Mouse (Mus musculus) limb, embryonic 14.5 days (tissue): ENCODE results near the gene Amigo1. TPM values are rescaled to one million over a fixed set of nuclear protein-coding genes. Genes with fewer than 3 reads are reported as not detected.
A peak's percentile ranks its signal among the peaks of the same experiment; 100 is the strongest.
"Not testable (repeated sequence)": the region's sequence is repeated elsewhere in the genome, so short reads cannot be mapped to it uniquely, and the experiment has no call there.

Experiments
- ATAC-seq: fragments of 200-750 bp; cut with Nextera tagmentation; 2 replicates; pipeline ENCODE4 v1.8.0; 2017; ENCODE audit warnings: low read depth, moderate number of reproducible peaks, moderate TSS enrichment; ENCODE audit not compliant: low FRiP score
- DNase-seq: peaks from one replicate; pipeline ENCODE4 v3.0.0-alpha.2; 2015; ENCODE audit warnings: low spot score
- H3K27ac ChIP-seq: fragments of 300-500 bp; sonication (generic); replicated peaks from 2 replicates; pipeline ENCODE4 v1.5.1; 2014; ENCODE audit warnings: low read depth, mild to moderate bottlenecking, low read length, moderate library complexity, mixed read lengths
- H3K27me3 ChIP-seq: fragments of 300-500 bp; sonication (generic); 2 replicates; pipeline ENCODE4 v1.6.1; 2014; ENCODE audit warnings: low read length, mixed read lengths; ENCODE audit not compliant: control insufficient read depth, insufficient read depth
- H3K36me3 ChIP-seq: fragments of 300-500 bp; sonication (generic); 2 replicates; pipeline ENCODE4 v1.6.1; 2014; ENCODE audit warnings: mild to moderate bottlenecking, low read length, moderate library complexity, mixed read lengths; ENCODE audit not compliant: control insufficient read depth, insufficient read depth
- H3K4me1 ChIP-seq: fragments of 300-500 bp; sonication (generic); 2 replicates; pipeline ENCODE4 v1.6.1; 2014; ENCODE audit warnings: antibody characterized with exemption, low read length, mixed read lengths; ENCODE audit not compliant: control insufficient read depth, insufficient read depth
- H3K4me2 ChIP-seq: fragments of 300-500 bp; sonication (generic); replicated peaks from 2 replicates; pipeline ENCODE4 v1.6.1; 2014; ENCODE audit warnings: low read depth, mild to moderate bottlenecking, low read length, moderate library complexity; ENCODE audit not compliant: severe bottlenecking
- H3K4me3 ChIP-seq: fragments of 300-500 bp; sonication (generic); replicated peaks from 2 replicates; pipeline ENCODE4 v1.5.1; 2014; ENCODE audit warnings: low read length
- H3K9ac ChIP-seq: fragments of 300-500 bp; sonication (generic); 2 replicates; pipeline ENCODE4 v1.6.1; 2014; ENCODE audit warnings: mild to moderate bottlenecking, low read depth, low read length, moderate library complexity; ENCODE audit not compliant: severe bottlenecking
- H3K9me3 ChIP-seq: fragments of 300-500 bp; sonication (generic); 2 replicates; pipeline ENCODE4 v1.6.1; 2016; ENCODE audit warnings: low read length; ENCODE audit not compliant: control insufficient read depth
- POLR2A ChIP-seq: fragments of 200-500 bp; IDR thresholded peaks from 2 replicates; pipeline ENCODE4 v1.8.0; 2012; ENCODE audit warnings: inconsistent platforms, mild to moderate bottlenecking, moderate library complexity, borderline replicate concordance; ENCODE audit not compliant: insufficient read depth, insufficient read length; ENCODE audit errors: extremely low read depth
- WGBS: fragments of 180-500 bp; shearing (Covaris S2); extraction: QIAGEN DNeasy Blood & Tissue Kit; methylation state at CpG from one replicate; pipeline ENCODE4 v1.1.7; 2014; 5-methylcytosine and 5-hydroxymethylcytosine counted together
- polyA plus RNA-seq, 2 experiments: library from polyadenylated mRNA; depleted of rRNA in 1 of 2; stranded (reverse) in 1 of 2; unstranded in 1 of 2; fragments of >200 nt; fragmentation: Nextera tagmentation in 1 of 2; extraction: Ambion mirVana in 1 of 2; gene quantifications; 2 replicates each; pipeline versions ENCODE4 v1.2.1 to v1.2.3; 2012 to 2014

Amigo1 gene
- polyA plus RNA-seq, 2 experiments = 5.4 to 11.3 TPM

- WGBS = 4% methylated on average over 42 of the region's 44 CpGs
- ATAC-seq = peak; percentile 70; the same call in 1 of the 2 replicates
Measured at GRCm38 (mm10) chr3:108226558-108227350, 40.6 kb downstream of the Amigo1 start, which contains the start of gene Sypl2. TSS of gene Sypl2 (minus strand) at chr3:108226648.

GRCm38 (mm10) chr3:108227521-108227920 lies 41.4 kb downstream of the Amigo1 start:
- H3K4me3 ChIP-seq = no peak overlapping the region
- no peak overlapping the region for H3K9ac ChIP-seq
- H3K4me2 ChIP-seq = no peak overlapping the region; the same call in 1 of the 2 replicates
- no peak overlapping the region for H3K27ac ChIP-seq
- DNase-seq = no peak
- no peaks in the 10 kb centered on the region for H3K9me3 ChIP-seq
- TF ChIP-seq POLR2A = no peak
- no peaks in the 10 kb centered on the region for H3K36me3 ChIP-seq
- H3K27me3 ChIP-seq = peaks cover 39% of the 10 kb centered on the region
- ATAC-seq = no peak
- 73% methylated on average over 2 of the region's 2 CpGs for WGBS
- H3K4me1 ChIP-seq = peaks cover 7% of the 10 kb centered on the region

More at GRCm38 (mm10) chr3:108226558-108227350, 40.6 kb downstream of the Amigo1 start, which contains the start of gene Sypl2:
- peak within 1 kb of the TSS; percentile 45 for H3K4me3 ChIP-seq
- H3K36me3 ChIP-seq = no peaks in the 10 kb centered on the region
- H3K27me3 ChIP-seq = peaks cover 42% of the 10 kb centered on the region
- 0 out of 2 replicates have a peak within 1 kb of the TSS, but pooled peaks have one; percentile 20 for H3K27ac ChIP-seq
- H3K4me1 ChIP-seq = peaks cover 7% of the 10 kb centered on the region
- no peak for TF ChIP-seq POLR2A
- peak; percentile 56 for DNase-seq
- peak within 1 kb of the TSS; percentile 53 for H3K9ac ChIP-seq
- H3K4me2 ChIP-seq = peak within 1 kb of the TSS; percentile 80
- no peaks in the 10 kb centered on the region for H3K9me3 ChIP-seq

- ATAC-seq = no peak
- Histone ChIP-seq H3K4me2 (no peak overlapping the region), H3K4me1 (no peaks in the 10 kb centered on the region), H3K4me3 (no peak overlapping the region), H3K36me3 (no peaks in the 10 kb centered on the region), H3K27me3 (peaks cover 9% of the 10 kb centered on the region), H3K27ac (no peak overlapping the region), H3K9ac (no peak overlapping the region), H3K9me3 (no peaks in the 10 kb centered on the region)
- no peak for TF ChIP-seq POLR2A
- DNase-seq = no peak
- 89% methylated on average over 4 of the region's 4 CpGs for WGBS
Measured at GRCm38 (mm10) chr3:108231646-108232045, 45.5 kb downstream of the Amigo1 start.

- H3K4me1 ChIP-seq, H3K27me3 ChIP-seq, H3K9ac ChIP-seq, H3K27ac ChIP-seq, H3K9me3 ChIP-seq, DNase-seq, H3K4me3 ChIP-seq, H3K36me3 ChIP-seq, ATAC-seq, H3K4me2 ChIP-seq: not testable (repeated sequence)
- 85% methylated on average over 4 of the region's 4 CpGs for WGBS
Measured at GRCm38 (mm10) chr3:108237474-108238102, 51.5 kb downstream of the Amigo1 start.

- Histone ChIP-seq H3K4me2 (no peak overlapping the region), H3K4me3 (no peak overlapping the region), H3K4me1 (no peaks in the 10 kb centered on the region), H3K9ac (no peak overlapping the region), H3K36me3 (no peaks in the 10 kb centered on the region), H3K27me3 (no peaks in the 10 kb centered on the region), H3K27ac (no peak overlapping the region), H3K9me3 (no peaks in the 10 kb centered on the region)
- no peak for TF ChIP-seq POLR2A
- 89% methylated on average over 3 of the region's 3 CpGs for WGBS
- DNase-seq = no peak
- no peak for ATAC-seq
Measured at GRCm38 (mm10) chr3:108241243-108241839, 55.2 kb downstream of the Amigo1 start.

Other genes starting within 250 kb of the Amigo1 start
- 7.3 and 7.6 TPM in 2 replicates for gene Gstm6, start 242.6 kb upstream of the Amigo1 start, polyA plus RNA-seq (2012; rRNA removed)
- 9.5 and 13.0 TPM in 2 replicates for gene Gstm6, start 242.6 kb upstream of the Amigo1 start, polyA plus RNA-seq (2014; fragmentation: Nextera tagmentation; extraction: Ambion mirVana)
- not detected in 2 replicates for gene Gstm3, start 217.1 kb upstream of the Amigo1 start, polyA plus RNA-seq (2012; rRNA removed)
- gene Gstm3, start 217.1 kb upstream of the Amigo1 start, polyA plus RNA-seq (2014; fragmentation: Nextera tagmentation; extraction: Ambion mirVana) = not detected in 2 replicates
- 44.0 and 51.0 TPM in 2 replicates for gene Gstm2, start 199.9 kb upstream of the Amigo1 start, polyA plus RNA-seq (2012; rRNA removed)
- 56.7 and 61.0 TPM in 2 replicates for gene Gstm2, start 199.9 kb upstream of the Amigo1 start, polyA plus RNA-seq (2014; fragmentation: Nextera tagmentation; extraction: Ambion mirVana)
- gene Gstm1, start 168.4 kb upstream of the Amigo1 start, polyA plus RNA-seq (2012; rRNA removed) = 31.6 and 43.9 TPM in 2 replicates
- gene Gstm1, start 168.4 kb upstream of the Amigo1 start, polyA plus RNA-seq (2014; fragmentation: Nextera tagmentation; extraction: Ambion mirVana) = 56.0 and 59.3 TPM in 2 replicates
- gene Gstm4, start 141.4 kb upstream of the Amigo1 start, polyA plus RNA-seq (2012; rRNA removed) = 14.4 and 14.5 TPM in 2 replicates
- gene Gstm4, start 141.4 kb upstream of the Amigo1 start, polyA plus RNA-seq (2014; fragmentation: Nextera tagmentation; extraction: Ambion mirVana) = 14.4 and 16.2 TPM in 2 replicates
- gene Ampd2, start 99.7 kb upstream of the Amigo1 start, polyA plus RNA-seq (2012; rRNA removed) = 116 and 161 TPM in 2 replicates
- 35.8 and 38.7 TPM in 2 replicates for gene Ampd2, start 99.7 kb upstream of the Amigo1 start, polyA plus RNA-seq (2014; fragmentation: Nextera tagmentation; extraction: Ambion mirVana)
- gene Gnat2, start 93.5 kb upstream of the Amigo1 start, polyA plus RNA-seq (2012; rRNA removed) = 0.70 and 0.88 TPM in 2 replicates
- gene Gnat2, start 93.5 kb upstream of the Amigo1 start, polyA plus RNA-seq (2014; fragmentation: Nextera tagmentation; extraction: Ambion mirVana) = 0.70 and 0.91 TPM in 2 replicates
- gene Gnai3, start 40.2 kb upstream of the Amigo1 start, polyA plus RNA-seq (2012; rRNA removed) = 81.8 and 89.8 TPM in 2 replicates
- 165 and 166 TPM in 2 replicates for gene Gnai3, start 40.2 kb upstream of the Amigo1 start, polyA plus RNA-seq (2014; fragmentation: Nextera tagmentation; extraction: Ambion mirVana)
- 0.20 and 0.26 TPM in 2 replicates for gene Gpr61, start 31.5 kb upstream of the Amigo1 start, polyA plus RNA-seq (2012; rRNA removed)
- gene Gpr61, start 31.5 kb upstream of the Amigo1 start, polyA plus RNA-seq (2014; fragmentation: Nextera tagmentation; extraction: Ambion mirVana) = 0.10 and 0.14 TPM in 2 replicates
- 3.8 and 5.0 TPM in 2 replicates for gene Cyb561d1, start 14.9 kb downstream of the Amigo1 start, polyA plus RNA-seq (2012; rRNA removed)
- 1.7 and 2.0 TPM in 2 replicates for gene Cyb561d1, start 14.9 kb downstream of the Amigo1 start, polyA plus RNA-seq (2014; fragmentation: Nextera tagmentation; extraction: Ambion mirVana)
- 37.0 and 45.2 TPM in 2 replicates for gene Atxn7l2, start 24.6 kb downstream of the Amigo1 start, polyA plus RNA-seq (2012; rRNA removed)
- gene Atxn7l2, start 24.6 kb downstream of the Amigo1 start, polyA plus RNA-seq (2014; fragmentation: Nextera tagmentation; extraction: Ambion mirVana) = 22.9 and 23.7 TPM in 2 replicates
- gene Sypl2, start 40.3 kb downstream of the Amigo1 start, polyA plus RNA-seq (2012; rRNA removed) = 3.7 and 4.0 TPM in 2 replicates
- 2.1 and 2.7 TPM in 2 replicates for gene Sypl2, start 40.3 kb downstream of the Amigo1 start, polyA plus RNA-seq (2014; fragmentation: Nextera tagmentation; extraction: Ambion mirVana)
- gene Psma5, start 70.6 kb downstream of the Amigo1 start, polyA plus RNA-seq (2012; rRNA removed) = 148 and 177 TPM in 2 replicates
- 301 and 312 TPM in 2 replicates for gene Psma5, start 70.6 kb downstream of the Amigo1 start, polyA plus RNA-seq (2014; fragmentation: Nextera tagmentation; extraction: Ambion mirVana)
- gene Sort1, start 97.7 kb downstream of the Amigo1 start, polyA plus RNA-seq (2012; rRNA removed) = 30.4 and 35.6 TPM in 2 replicates
- gene Sort1, start 97.7 kb downstream of the Amigo1 start, polyA plus RNA-seq (2014; fragmentation: Nextera tagmentation; extraction: Ambion mirVana) = 17.9 and 19.1 TPM in 2 replicates
- not detected in 2 replicates for gene Mybphl, start 178.6 kb downstream of the Amigo1 start, polyA plus RNA-seq (2012; rRNA removed)
- not detected in 2 replicates for gene Mybphl, start 178.6 kb downstream of the Amigo1 start, polyA plus RNA-seq (2014; fragmentation: Nextera tagmentation; extraction: Ambion mirVana)
- gene Psrc1, start 197.5 kb downstream of the Amigo1 start, polyA plus RNA-seq (2012; rRNA removed) = 86.7 and 91.5 TPM in 2 replicates
- gene Psrc1, start 197.5 kb downstream of the Amigo1 start, polyA plus RNA-seq (2014; fragmentation: Nextera tagmentation; extraction: Ambion mirVana) = 38.0 and 39.1 TPM in 2 replicates
- 18.9 and 23.3 TPM in 2 replicates for gene Celsr2, start 229.2 kb downstream of the Amigo1 start, polyA plus RNA-seq (2012; rRNA removed)
- 10.5 and 15.5 TPM in 2 replicates for gene Celsr2, start 229.2 kb downstream of the Amigo1 start, polyA plus RNA-seq (2014; fragmentation: Nextera tagmentation; extraction: Ambion mirVana)